Mouse (Mus musculus): Measurements from ENCODE around the gene Tlr8. TPM values are rescaled to one million over a fixed set of nuclear protein-coding genes. Genes with fewer than 3 reads are reported as not detected.
A peak's percentile ranks its signal among the peaks of the same experiment; 100 is the strongest.

The Tlr8 gene
- polyA plus RNA-seq, 1 experiment from 2014 or later = 0.62 TPM

GRCm38 (mm10) chrX:167210319-167210728, 53.8 kb downstream of the Tlr8 start:
- no peak for ATAC-seq (ENCODE audit: insufficient number of reproducible peaks, insufficient read depth, low FRiP score, low read depth)
- H3K36me3 ChIP-seq (ENCODE audit: control insufficient read depth, insufficient read depth, low read length) = peaks cover 4% of the 10 kb centered on the region; the same call in 1 of the 2 replicates
- H3K4me1 ChIP-seq (ENCODE audit: control insufficient read depth, insufficient read depth, low read length) = no peaks in the 10 kb centered on the region
- 38% methylated on average over 6 of the region's 6 CpGs for WGBS
- H3K27ac ChIP-seq (ENCODE audit: low read length) = peak overlapping the region; percentile 22; the same call in 1 of the 2 replicates
- H3K4me3 ChIP-seq (ENCODE audit: low read depth, low read length) = no peak overlapping the region
- no peak overlapping the region for H3K9ac ChIP-seq (replicated peaks; ENCODE audit: low read depth, low read length)
- H3K27me3 ChIP-seq (ENCODE audit: control insufficient read depth, insufficient read depth, low read length) = no peaks in the 10 kb centered on the region
- no peaks in the 10 kb centered on the region for H3K9me3 ChIP-seq (ENCODE audit: control insufficient read depth, low read depth, low read length)
- no peak overlapping the region; the same call in 1 of the 2 replicates for H3K4me2 ChIP-seq (replicated peaks; ENCODE audit: low read depth, low read length)

GRCm38 (mm10) chrX:167209828-167210227, 54.3 kb downstream of the Tlr8 start:
- Histone ChIP-seq H3K4me1 (ENCODE audit: control insufficient read depth, insufficient read depth, low read length) (no peaks in the 10 kb centered on the region), H3K27ac (ENCODE audit: low read length) (peak overlapping the region; percentile 94; the same call in 1 of the 2 replicates), H3K4me2 (replicated peaks; ENCODE audit: low read depth, low read length) (peak overlapping the region; percentile 49), H3K9me3 (ENCODE audit: control insufficient read depth, low read depth, low read length) (no peaks in the 10 kb centered on the region), H3K27me3 (ENCODE audit: control insufficient read depth, insufficient read depth, low read length) (no peaks in the 10 kb centered on the region), H3K36me3 (ENCODE audit: control insufficient read depth, insufficient read depth, low read length) (peaks cover 4% of the 10 kb centered on the region; the same call in 1 of the 2 replicates), H3K9ac (replicated peaks; ENCODE audit: low read depth, low read length) (0 out of 2 replicates have a peak overlapping the region, but pooled peaks have one; percentile 10), H3K4me3 (ENCODE audit: low read depth, low read length) (peak overlapping the region; percentile 51)
- no peak for ATAC-seq (ENCODE audit: insufficient number of reproducible peaks, insufficient read depth, low FRiP score, low read depth)
- 65% methylated on average over 8 of the region's 8 CpGs for WGBS

- Histone ChIP-seq H3K36me3 (ENCODE audit: control insufficient read depth, insufficient read depth, low read length) (peaks cover 4% of the 10 kb centered on the region; the same call in 1 of the 2 replicates), H3K9ac (replicated peaks; ENCODE audit: low read depth, low read length) (peak within 1 kb of the TSS; percentile 73), H3K27ac (ENCODE audit: low read length) (peak within 1 kb of the TSS; percentile 94), H3K4me1 (ENCODE audit: control insufficient read depth, insufficient read depth, low read length) (no peaks in the 10 kb centered on the region), H3K9me3 (ENCODE audit: control insufficient read depth, low read depth, low read length) (no peaks in the 10 kb centered on the region), H3K4me3 (ENCODE audit: low read depth, low read length) (peak within 1 kb of the TSS; percentile 51), H3K4me2 (replicated peaks; ENCODE audit: low read depth, low read length) (peak within 1 kb of the TSS; percentile 49), H3K27me3 (ENCODE audit: control insufficient read depth, insufficient read depth, low read length) (no peaks in the 10 kb centered on the region)
- ATAC-seq (ENCODE audit: insufficient number of reproducible peaks, insufficient read depth, low FRiP score, low read depth) = peak; percentile 90
- 22% methylated on average over 39 of the region's 39 CpGs for WGBS
These were observed 55.0 kb downstream of the Tlr8 start, which contains the start of gene Tmsb4x for GRCm38 (mm10) chrX:167208978-167209754. Tmsb4x (minus strand) TSS chrX:167209315.

GRCm38 (mm10) chrX:167208506-167208820, 55.7 kb downstream of the Tlr8 start:
- 13% methylated on average over 16 of the region's 16 CpGs for WGBS

GRCm38 (mm10) chrX:167207741-167208505, 56.2 kb downstream of the Tlr8 start:
- H3K9ac ChIP-seq (replicated peaks; ENCODE audit: low read depth, low read length) = peak overlapping the region; percentile 73
- peaks cover 4% of the 10 kb centered on the region; the same call in 1 of the 2 replicates for H3K36me3 ChIP-seq (ENCODE audit: control insufficient read depth, insufficient read depth, low read length)
- no peaks in the 10 kb centered on the region for H3K4me1 ChIP-seq (ENCODE audit: control insufficient read depth, insufficient read depth, low read length)
- H3K4me2 ChIP-seq (replicated peaks; ENCODE audit: low read depth, low read length) = peak overlapping the region; percentile 44
- no peaks in the 10 kb centered on the region for H3K9me3 ChIP-seq (ENCODE audit: control insufficient read depth, low read depth, low read length)
- peak overlapping the region; percentile 94 for H3K27ac ChIP-seq (ENCODE audit: low read length)
- peak overlapping the region; percentile 51 for H3K4me3 ChIP-seq (ENCODE audit: low read depth, low read length)
- no peaks in the 10 kb centered on the region for H3K27me3 ChIP-seq (ENCODE audit: control insufficient read depth, insufficient read depth, low read length)
- WGBS = 22% methylated on average over 24 of the region's 25 CpGs
- no peak for ATAC-seq (ENCODE audit: insufficient number of reproducible peaks, insufficient read depth, low FRiP score, low read depth)

More at GRCm38 (mm10) chrX:167208506-167208820, 55.7 kb downstream of the Tlr8 start:
- peak overlapping the region; percentile 73 for H3K9ac ChIP-seq (replicated peaks; ENCODE audit: low read depth, low read length)
- H3K9me3 ChIP-seq (ENCODE audit: control insufficient read depth, low read depth, low read length) = no peaks in the 10 kb centered on the region
- peak overlapping the region; percentile 94 for H3K27ac ChIP-seq (ENCODE audit: low read length)
- H3K36me3 ChIP-seq (ENCODE audit: control insufficient read depth, insufficient read depth, low read length) = peaks cover 4% of the 10 kb centered on the region; the same call in 1 of the 2 replicates
- H3K4me2 ChIP-seq (replicated peaks; ENCODE audit: low read depth, low read length) = no peak overlapping the region
- ATAC-seq (ENCODE audit: insufficient number of reproducible peaks, insufficient read depth, low FRiP score, low read depth) = no peak
- H3K4me1 ChIP-seq (ENCODE audit: control insufficient read depth, insufficient read depth, low read length) = no peaks in the 10 kb centered on the region
- H3K4me3 ChIP-seq (ENCODE audit: low read depth, low read length) = peak overlapping the region; percentile 51
- H3K27me3 ChIP-seq (ENCODE audit: control insufficient read depth, insufficient read depth, low read length) = no peaks in the 10 kb centered on the region

GRCm38 (mm10) chrX:167205813-167206520, 58.2 kb downstream of the Tlr8 start:
- WGBS = 72% methylated on average over 8 of the region's 8 CpGs
- Histone ChIP-seq H3K4me2 (replicated peaks; ENCODE audit: low read depth, low read length) (0 out of 2 replicates have a peak overlapping the region, but pooled peaks have one; percentile 44), H3K4me1 (ENCODE audit: control insufficient read depth, insufficient read depth, low read length) (no peaks in the 10 kb centered on the region), H3K27me3 (ENCODE audit: control insufficient read depth, insufficient read depth, low read length) (no peaks in the 10 kb centered on the region), H3K4me3 (ENCODE audit: low read depth, low read length) (no peak overlapping the region), H3K9ac (replicated peaks; ENCODE audit: low read depth, low read length) (no peak overlapping the region), H3K27ac (ENCODE audit: low read length) (0 out of 2 replicates have a peak overlapping the region, but pooled peaks have one; percentile 27), H3K9me3 (ENCODE audit: control insufficient read depth, low read depth, low read length) (no peaks in the 10 kb centered on the region), H3K36me3 (ENCODE audit: control insufficient read depth, insufficient read depth, low read length) (peaks cover 4% of the 10 kb centered on the region; the same call in 1 of the 2 replicates)
- no peak; the same call in 1 of the 2 replicates for ATAC-seq (ENCODE audit: insufficient number of reproducible peaks, insufficient read depth, low FRiP score, low read depth)

- no peak for ATAC-seq (ENCODE audit: insufficient number of reproducible peaks, insufficient read depth, low FRiP score, low read depth)
- H3K27ac ChIP-seq (ENCODE audit: low read length) = no peak overlapping the region
- WGBS = 64% methylated on average over 2 of the region's 2 CpGs
These were observed 62.8 kb downstream of the Tlr8 start for GRCm38 (mm10) chrX:167201365-167201764.

GRCm38 (mm10) chrX:167195228-167195649, 68.9 kb downstream of the Tlr8 start:
- Histone ChIP-seq H3K27ac (ENCODE audit: low read length) (no peak overlapping the region; the same call in 1 of the 2 replicates), H3K9me3 (ENCODE audit: control insufficient read depth, low read depth, low read length) (no peaks in the 10 kb centered on the region)
- 23% methylated on average over 2 of the region's 2 CpGs for WGBS

More at GRCm38 (mm10) chrX:167201365-167201764, 62.8 kb downstream of the Tlr8 start:
- Histone ChIP-seq H3K4me2 (replicated peaks; ENCODE audit: low read depth, low read length) (no peak overlapping the region), H3K4me3 (ENCODE audit: low read depth, low read length) (no peak overlapping the region), H3K4me1 (ENCODE audit: control insufficient read depth, insufficient read depth, low read length) (no peaks in the 10 kb centered on the region), H3K9ac (replicated peaks; ENCODE audit: low read depth, low read length) (no peak overlapping the region), H3K27me3 (ENCODE audit: control insufficient read depth, insufficient read depth, low read length) (no peaks in the 10 kb centered on the region), H3K36me3 (ENCODE audit: control insufficient read depth, insufficient read depth, low read length) (no peaks in the 10 kb centered on the region), H3K9me3 (ENCODE audit: control insufficient read depth, low read depth, low read length) (no peaks in the 10 kb centered on the region)

More at GRCm38 (mm10) chrX:167195228-167195649, 68.9 kb downstream of the Tlr8 start:
- peak; percentile 49 for ATAC-seq (ENCODE audit: insufficient number of reproducible peaks, insufficient read depth, low FRiP score, low read depth)
- Histone ChIP-seq H3K27me3 (ENCODE audit: control insufficient read depth, insufficient read depth, low read length) (no peaks in the 10 kb centered on the region), H3K4me1 (ENCODE audit: control insufficient read depth, insufficient read depth, low read length) (no peaks in the 10 kb centered on the region), H3K4me2 (replicated peaks; ENCODE audit: low read depth, low read length) (no peak overlapping the region), H3K4me3 (ENCODE audit: low read depth, low read length) (no peak overlapping the region), H3K9ac (replicated peaks; ENCODE audit: low read depth, low read length) (no peak overlapping the region), H3K36me3 (ENCODE audit: control insufficient read depth, insufficient read depth, low read length) (no peaks in the 10 kb centered on the region)
